Mouse (Mus musculus): ENCODE measurements around the gene Afm. TPM values are rescaled to one million over a fixed set of nuclear protein-coding genes. Genes with fewer than 3 reads are reported as not detected.

Afm gene
- polyA plus RNA-seq, 1 experiment, result not detected

DNA sequence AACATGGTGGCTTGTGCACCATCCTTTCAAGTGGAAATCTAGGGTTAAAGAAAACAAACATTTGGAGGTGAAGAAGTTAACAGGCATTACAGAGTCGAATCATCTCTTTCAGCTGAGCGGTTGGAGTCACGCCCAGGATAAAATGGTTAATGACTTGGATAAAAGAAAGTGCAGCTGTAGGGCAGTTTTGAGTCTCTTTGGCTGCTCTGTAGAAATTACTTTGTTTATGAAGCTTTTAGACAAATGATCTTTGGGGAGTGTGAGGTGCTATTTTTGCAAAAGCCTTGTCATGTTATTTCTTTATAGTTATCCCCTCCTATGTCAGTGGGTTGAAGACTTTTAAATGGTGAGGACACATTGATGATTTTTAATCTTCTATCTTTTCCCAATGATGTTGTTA lies 52.5 kb downstream of the Afm start:
- H3K4me3 ChIP-seq (ENCODE audit: insufficient read depth, low read length), result no peak overlapping the region
- no peaks in the 10 kb centered on the region; the same call in 1 of the 2 replicates for H3K4me1 ChIP-seq (ENCODE audit: control insufficient read depth, insufficient read depth, low read length)
- no peak overlapping the region for H3K27ac ChIP-seq (ENCODE audit: insufficient read depth, low read length)
- TF ChIP-seq CTCF (IDR thresholded peaks at IDR 0.05; ENCODE audit: extremely low read depth, insufficient read depth, low read length), result no peak
- no peak for TF ChIP-seq POLR2A (IDR thresholded peaks at IDR 0.05; ENCODE audit: extremely low read depth, insufficient read depth, low read length)

DNA sequence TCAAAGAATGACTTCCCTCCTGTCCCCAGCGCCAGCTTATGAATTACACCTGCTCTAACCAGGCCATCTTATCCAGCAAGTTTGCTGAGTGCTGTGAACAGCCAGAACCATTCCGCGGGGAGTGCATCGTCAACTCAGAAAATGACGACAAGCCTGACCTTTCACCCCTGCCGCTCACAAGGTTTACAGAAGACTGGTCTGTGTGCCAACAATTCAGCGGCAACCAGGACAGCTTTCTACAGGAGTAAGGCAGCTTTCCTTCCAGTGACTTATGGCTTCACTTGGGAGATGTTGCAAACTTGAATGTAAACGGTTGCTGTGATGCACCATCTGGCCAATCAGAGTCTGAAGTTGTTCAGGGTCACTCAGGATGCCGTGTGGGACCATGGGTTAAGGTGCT lies 59.0 kb downstream of the Afm start:
- no peak overlapping the region for H3K4me3 ChIP-seq (ENCODE audit: insufficient read depth, low read length)
- H3K27ac ChIP-seq (ENCODE audit: insufficient read depth, low read length), result no peak overlapping the region
- H3K4me1 ChIP-seq (ENCODE audit: control insufficient read depth, insufficient read depth, low read length), result no peaks in the 10 kb centered on the region
- TF ChIP-seq CTCF (IDR thresholded peaks at IDR 0.05; ENCODE audit: extremely low read depth, insufficient read depth, low read length) (no peak), POLR2A (IDR thresholded peaks at IDR 0.05; ENCODE audit: extremely low read depth, insufficient read depth, low read length) (no peak)

DNA sequence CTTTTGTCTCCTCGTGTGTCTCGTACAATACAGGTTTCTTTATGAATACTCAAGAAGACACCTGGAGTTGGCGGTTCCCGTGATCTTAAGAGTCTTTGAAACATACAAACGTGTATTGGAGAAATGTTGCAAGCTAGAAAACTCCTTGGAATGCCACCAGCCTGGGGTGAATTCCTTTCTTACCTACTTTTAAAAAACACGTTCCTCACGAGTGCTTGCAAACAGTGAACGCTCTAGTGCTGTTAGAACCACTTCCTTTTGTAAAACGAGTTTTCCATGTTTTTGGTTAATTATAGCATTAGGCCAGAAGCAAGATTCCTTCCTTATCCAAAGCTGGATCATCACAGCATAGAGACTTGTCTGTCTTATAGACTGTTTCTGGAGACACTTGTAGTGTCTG lies 60.8 kb downstream of the Afm start:
- no peak overlapping the region for H3K4me3 ChIP-seq (ENCODE audit: insufficient read depth, low read length)
- no peak for TF ChIP-seq POLR2A (IDR thresholded peaks at IDR 0.05; ENCODE audit: extremely low read depth, insufficient read depth, low read length)
- TF ChIP-seq CTCF (IDR thresholded peaks at IDR 0.05; ENCODE audit: extremely low read depth, insufficient read depth, low read length), result no peak
- no peak overlapping the region for H3K27ac ChIP-seq (ENCODE audit: insufficient read depth, low read length)
- no peaks in the 10 kb centered on the region for H3K4me1 ChIP-seq (ENCODE audit: control insufficient read depth, insufficient read depth, low read length)

DNA sequence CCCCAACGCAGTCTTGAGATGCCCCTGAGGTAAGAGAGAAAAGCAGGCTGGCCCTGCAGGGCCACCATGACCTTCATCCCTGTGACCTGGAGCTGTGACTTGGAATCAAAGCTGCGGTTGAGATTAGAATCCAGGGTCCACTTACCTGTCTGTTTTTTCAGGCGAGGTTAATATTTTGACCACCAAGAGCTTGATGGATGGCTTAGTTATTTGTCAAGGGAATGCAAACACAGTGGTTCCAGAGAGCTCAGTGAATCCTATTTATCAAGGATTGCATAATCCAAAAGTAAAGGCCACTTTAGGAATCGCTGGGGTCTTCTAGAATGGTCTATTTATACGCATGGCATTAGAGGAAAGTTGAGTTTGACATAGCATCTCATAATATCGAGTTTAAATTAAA lies 63.4 kb downstream of the Afm start:
- no peak overlapping the region for H3K27ac ChIP-seq (ENCODE audit: insufficient read depth, low read length)
- no peaks in the 10 kb centered on the region for H3K4me1 ChIP-seq (ENCODE audit: control insufficient read depth, insufficient read depth, low read length)
- no peak overlapping the region for H3K4me3 ChIP-seq (ENCODE audit: insufficient read depth, low read length)
- TF ChIP-seq CTCF (IDR thresholded peaks at IDR 0.05; ENCODE audit: extremely low read depth, insufficient read depth, low read length) (no peak), POLR2A (IDR thresholded peaks at IDR 0.05; ENCODE audit: extremely low read depth, insufficient read depth, low read length) (no peak)

DNA sequence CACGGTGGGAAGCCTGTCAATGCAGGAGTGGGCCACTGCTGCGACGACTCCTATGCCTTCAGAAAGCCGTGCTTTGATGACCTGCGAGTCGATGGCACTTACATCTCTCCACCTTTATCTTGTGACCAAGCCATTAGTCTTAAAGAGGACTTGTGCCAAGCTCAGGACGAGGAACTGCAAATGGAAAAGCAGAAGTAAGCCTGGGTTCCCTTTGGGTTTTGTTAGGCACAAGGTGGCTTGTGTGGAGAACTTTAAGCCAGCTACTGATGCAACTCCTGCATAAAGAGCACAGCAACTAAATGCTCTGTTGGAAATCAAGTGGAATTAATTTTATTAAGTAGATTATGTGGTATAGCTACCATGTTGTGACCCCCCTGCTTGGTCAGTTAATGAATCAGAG lies 66.1 kb downstream of the Afm start:
- Histone ChIP-seq H3K27ac (ENCODE audit: insufficient read depth, low read length) (no peak overlapping the region), H3K4me1 (ENCODE audit: control insufficient read depth, insufficient read depth, low read length) (no peaks in the 10 kb centered on the region), H3K4me3 (ENCODE audit: insufficient read depth, low read length) (no peak overlapping the region)
- TF ChIP-seq POLR2A (IDR thresholded peaks at IDR 0.05; ENCODE audit: extremely low read depth, insufficient read depth, low read length) (no peak), CTCF (IDR thresholded peaks at IDR 0.05; ENCODE audit: extremely low read depth, insufficient read depth, low read length) (no peak)

DNA sequence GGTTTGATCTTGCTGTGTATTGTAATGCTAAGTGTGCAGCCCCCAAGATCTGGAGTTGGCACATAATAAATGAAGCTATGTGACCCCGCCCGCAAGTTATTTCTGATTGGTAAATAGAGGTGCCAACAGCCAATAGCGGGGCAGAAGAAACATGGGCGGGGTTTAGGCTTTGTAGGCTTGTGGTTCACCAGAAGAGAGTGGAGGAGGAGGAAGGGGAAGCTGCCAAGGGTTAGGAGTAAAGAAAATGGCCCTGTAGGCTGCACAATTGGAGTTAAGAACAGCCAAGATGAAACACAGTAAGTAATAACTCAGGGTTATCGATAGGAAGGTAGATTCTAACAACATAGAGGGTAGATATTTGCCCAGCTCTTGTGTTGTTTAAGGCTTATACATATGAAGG lies 67.8 kb downstream of the Afm start:
- TF ChIP-seq POLR2A (IDR thresholded peaks at IDR 0.05; ENCODE audit: extremely low read depth, insufficient read depth, low read length), result no peak
- TF ChIP-seq CTCF (IDR thresholded peaks at IDR 0.05; ENCODE audit: extremely low read depth, insufficient read depth, low read length), result no peak

DNA sequence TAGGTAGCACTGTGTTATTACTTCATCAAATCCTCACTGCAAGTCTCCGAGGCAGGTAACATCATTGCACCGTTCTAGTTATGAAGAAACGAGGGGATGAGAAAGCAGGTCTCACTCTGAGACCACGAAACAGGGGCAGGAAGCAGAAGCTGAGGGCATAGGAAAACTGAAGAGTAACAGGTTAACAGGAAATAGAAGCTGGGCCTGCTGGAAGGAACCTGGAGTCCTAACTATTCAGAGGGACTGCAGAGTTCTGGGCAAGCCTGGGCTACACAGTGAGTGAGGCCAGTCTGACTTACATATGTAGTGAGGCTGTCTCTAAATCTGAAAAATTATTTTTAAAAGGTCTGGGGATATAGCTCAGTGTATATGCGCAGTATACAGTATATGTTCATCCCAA lies 69.4 kb downstream of the Afm start:
- Histone ChIP-seq H3K4me1 (ENCODE audit: control insufficient read depth, insufficient read depth, low read length) (no peaks in the 10 kb centered on the region), H3K27ac (ENCODE audit: insufficient read depth, low read length) (no peak overlapping the region), H3K4me3 (ENCODE audit: insufficient read depth, low read length) (no peak overlapping the region)
- no peak for TF ChIP-seq POLR2A (IDR thresholded peaks at IDR 0.05; ENCODE audit: extremely low read depth, insufficient read depth, low read length)
- no peak for TF ChIP-seq CTCF (IDR thresholded peaks at IDR 0.05; ENCODE audit: extremely low read depth, insufficient read depth, low read length)

More for the DNA sequence above, 67.8 kb downstream of the Afm start:
- no peak overlapping the region for H3K27ac ChIP-seq (ENCODE audit: insufficient read depth, low read length)
- no peaks in the 10 kb centered on the region for H3K4me1 ChIP-seq (ENCODE audit: control insufficient read depth, insufficient read depth, low read length)
- no peak overlapping the region for H3K4me3 ChIP-seq (ENCODE audit: insufficient read depth, low read length)

DNA sequence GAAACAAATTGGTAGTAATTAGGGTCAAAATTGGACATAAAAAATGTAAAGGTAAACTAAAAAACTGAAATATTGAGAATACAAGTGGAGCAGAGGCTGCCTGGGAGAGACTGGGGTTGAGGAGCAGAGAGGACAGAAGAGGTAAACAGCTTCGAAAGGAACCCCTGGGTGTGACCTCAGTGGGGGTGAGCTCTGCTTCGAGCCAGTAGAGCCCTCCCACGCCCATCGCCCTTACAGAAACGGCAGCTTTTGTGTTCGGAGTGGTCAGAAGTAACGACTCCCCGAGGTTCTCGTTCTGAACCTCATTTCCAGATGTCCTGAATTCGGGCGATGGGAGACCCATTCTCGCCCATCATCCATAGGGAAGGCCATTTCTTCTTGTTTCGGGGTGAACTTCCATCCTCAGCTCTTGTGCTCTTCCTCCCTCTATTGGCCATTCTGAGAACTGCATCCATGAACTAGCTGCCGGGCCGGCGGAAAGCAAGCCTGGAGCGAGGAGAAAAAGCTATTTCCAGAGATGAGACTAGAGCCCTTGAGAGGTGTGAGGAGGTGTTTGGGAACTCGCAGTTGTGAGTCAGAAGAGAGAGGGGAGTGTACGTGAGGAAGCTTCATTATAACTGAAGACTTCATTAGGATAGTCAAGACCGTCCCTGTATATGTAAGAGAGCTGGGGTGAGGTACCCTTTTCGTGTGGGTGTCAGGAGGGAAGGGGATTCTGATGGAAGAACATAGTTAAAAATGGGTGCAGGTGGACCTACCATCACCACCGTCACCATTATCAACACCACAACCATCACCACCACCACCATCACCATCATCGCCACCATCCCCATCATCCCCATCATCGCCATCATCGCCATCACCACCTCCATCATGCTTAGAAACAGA lies 70.2 kb downstream of the Afm start:
- TF ChIP-seq POLR2A (IDR thresholded peaks at IDR 0.05; ENCODE audit: extremely low read depth, insufficient read depth, low read length), result no peak
- peak; percentile 91 for TF ChIP-seq CTCF (IDR thresholded peaks at IDR 0.05; ENCODE audit: extremely low read depth, insufficient read depth, low read length)
- H3K4me1 ChIP-seq (ENCODE audit: control insufficient read depth, insufficient read depth, low read length), result no peaks in the 10 kb centered on the region
- peak overlapping the region; percentile 41 for H3K4me3 ChIP-seq (ENCODE audit: insufficient read depth, low read length)
- no peak overlapping the region for H3K27ac ChIP-seq (ENCODE audit: insufficient read depth, low read length)

DNA sequence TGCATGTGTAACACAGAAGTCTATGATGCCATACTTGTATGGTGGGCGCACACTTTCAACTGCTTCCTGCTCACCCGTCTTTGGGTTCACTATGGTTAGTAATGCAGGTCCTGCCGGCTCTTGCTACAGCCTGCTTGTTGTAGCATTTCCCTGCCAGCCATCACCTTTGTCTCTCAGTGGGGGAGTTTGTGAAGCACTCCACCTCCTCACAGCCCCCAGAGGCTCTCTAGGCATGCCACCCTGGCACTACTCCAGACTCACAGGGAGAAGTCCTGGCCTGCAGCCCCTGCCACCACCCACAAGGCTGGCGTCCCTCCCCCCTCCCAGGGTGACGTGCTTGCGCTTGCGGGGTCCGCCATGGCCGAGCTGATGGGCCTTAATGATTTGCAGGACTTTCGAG lies 71.9 kb downstream of the Afm start:
- H3K27ac ChIP-seq (ENCODE audit: insufficient read depth, low read length), result no peak overlapping the region
- TF ChIP-seq POLR2A (IDR thresholded peaks at IDR 0.05; ENCODE audit: extremely low read depth, insufficient read depth, low read length), result no peak
- TF ChIP-seq CTCF (IDR thresholded peaks at IDR 0.05; ENCODE audit: extremely low read depth, insufficient read depth, low read length), result no peak
- no peaks in the 10 kb centered on the region for H3K4me1 ChIP-seq (ENCODE audit: control insufficient read depth, insufficient read depth, low read length)
- H3K4me3 ChIP-seq (ENCODE audit: insufficient read depth, low read length), result no peak overlapping the region

DNA sequence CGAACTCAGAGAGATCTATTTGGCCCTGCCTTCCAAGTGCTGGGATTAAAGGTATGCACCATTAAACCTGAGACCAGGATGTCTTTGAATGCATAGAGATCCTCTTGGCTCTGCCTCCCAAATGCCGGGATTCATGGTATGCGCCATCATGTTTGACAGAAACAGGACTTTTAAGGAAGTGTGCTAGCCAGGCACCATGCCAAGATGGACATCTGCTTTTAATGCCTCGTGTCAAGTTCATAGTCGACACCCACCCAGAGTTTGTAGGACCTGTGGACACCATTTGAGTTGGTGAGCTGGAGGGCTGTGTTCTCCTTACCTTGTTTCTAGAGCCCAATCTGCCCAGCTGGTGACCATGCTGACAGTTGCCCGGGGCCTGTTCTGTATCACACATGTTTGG lies 73.2 kb downstream of the Afm start:
- Histone ChIP-seq H3K4me1 (ENCODE audit: control insufficient read depth, insufficient read depth, low read length) (no peaks in the 10 kb centered on the region), H3K4me3 (ENCODE audit: insufficient read depth, low read length) (no peak overlapping the region), H3K27ac (ENCODE audit: insufficient read depth, low read length) (no peak overlapping the region)
- TF ChIP-seq POLR2A (IDR thresholded peaks at IDR 0.05; ENCODE audit: extremely low read depth, insufficient read depth, low read length), result no peak
- TF ChIP-seq CTCF (IDR thresholded peaks at IDR 0.05; ENCODE audit: extremely low read depth, insufficient read depth, low read length), result no peak
